Mouse (Mus musculus): ENCODE data around the gene Myo1d. TPM values are rescaled to one million over a fixed set of nuclear protein-coding genes. Genes with fewer than 3 reads are reported as not detected.
A peak's percentile ranks its signal among the peaks of the same experiment; 100 is the strongest.

Myo1d gene
- polyA plus RNA-seq, 1 experiment from 2014 or later, result 2.1 TPM

DNA sequence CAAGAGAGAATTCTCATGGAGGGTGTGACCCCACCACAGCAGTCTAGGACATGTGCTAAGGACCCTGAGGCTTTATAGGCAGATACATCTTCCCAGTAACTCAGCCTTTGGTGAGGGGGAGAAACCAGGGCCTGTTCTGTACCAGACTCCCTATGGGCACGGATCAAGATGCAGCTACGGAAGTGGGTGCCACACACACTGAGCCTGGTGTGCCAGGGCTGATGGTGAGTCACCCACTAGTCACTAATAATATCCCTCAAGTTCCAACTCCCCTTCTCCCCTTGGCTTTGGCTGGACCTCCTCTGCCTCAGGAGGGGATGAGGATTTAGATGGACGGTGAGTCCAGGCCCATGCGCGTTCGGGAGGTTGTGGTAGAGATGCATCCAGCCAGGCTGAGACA, 283.9 kb downstream of the Myo1d start:
- no peaks in the 10 kb centered on the region for H3K9me3 ChIP-seq (ENCODE audit: control insufficient read depth, low read length)
- no peak overlapping the region for H3K4me3 ChIP-seq (ENCODE audit: low read length)
- no peak overlapping the region for H3K9ac ChIP-seq (ENCODE audit: low read depth, low read length)
- H3K4me2 ChIP-seq (ENCODE audit: low read length), result no peak overlapping the region
- no peaks in the 10 kb centered on the region for H3K36me3 ChIP-seq (ENCODE audit: control insufficient read depth, insufficient read depth, low read length)
- no peak for ATAC-seq
- no peak overlapping the region for H3K27ac ChIP-seq (ENCODE audit: low read depth, low read length)
- no peaks in the 10 kb centered on the region for H3K27me3 ChIP-seq (replicated peaks; ENCODE audit: control insufficient read depth, insufficient read depth, low read length)
- WGBS, result 96% methylated on average over 6 of the region's 6 CpGs
- peaks cover 14% of the 10 kb centered on the region for H3K4me1 ChIP-seq (ENCODE audit: control insufficient read depth, insufficient read depth, low read depth, low read length)

DNA sequence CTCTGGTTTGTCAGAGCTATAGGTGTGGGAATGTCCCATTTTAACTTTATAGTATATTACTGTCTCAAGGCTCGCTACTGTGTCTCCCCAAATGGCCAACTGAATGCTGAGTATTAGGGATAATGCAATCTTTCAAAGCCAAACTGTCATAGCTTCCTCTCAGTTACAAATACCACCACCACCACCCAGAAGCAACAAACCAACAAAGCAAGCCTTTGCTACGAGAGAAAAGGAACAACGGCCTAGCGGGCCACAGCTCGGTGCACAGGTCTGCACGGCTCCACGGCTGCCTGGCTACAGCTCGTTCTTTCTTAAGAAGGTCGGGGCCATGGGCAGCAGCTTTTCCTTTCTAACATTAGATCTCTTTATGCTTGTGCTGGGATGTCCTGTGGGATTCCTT, 285.0 kb downstream of the Myo1d start:
- Histone ChIP-seq H3K4me2 (ENCODE audit: low read length) (no peak overlapping the region), H3K4me1 (ENCODE audit: control insufficient read depth, insufficient read depth, low read depth, low read length) (peaks cover 18% of the 10 kb centered on the region), H3K9me3 (ENCODE audit: control insufficient read depth, low read length) (no peaks in the 10 kb centered on the region), H3K27ac (ENCODE audit: low read depth, low read length) (no peak overlapping the region), H3K4me3 (ENCODE audit: low read length) (no peak overlapping the region), H3K36me3 (ENCODE audit: control insufficient read depth, insufficient read depth, low read length) (no peaks in the 10 kb centered on the region), H3K27me3 (replicated peaks; ENCODE audit: control insufficient read depth, insufficient read depth, low read length) (no peaks in the 10 kb centered on the region), H3K9ac (ENCODE audit: low read depth, low read length) (no peak overlapping the region)
- ATAC-seq, result no peak
- WGBS, result 53% methylated on average over 9 of the region's 9 CpGs

- no peaks in the 10 kb centered on the region for H3K9me3 ChIP-seq (ENCODE audit: control insufficient read depth, low read length)
- no peak overlapping the region for H3K27ac ChIP-seq (ENCODE audit: low read depth, low read length)
- H3K4me1 ChIP-seq (ENCODE audit: control insufficient read depth, insufficient read depth, low read depth, low read length), result peaks cover 20% of the 10 kb centered on the region
- H3K9ac ChIP-seq (ENCODE audit: low read depth, low read length), result no peak overlapping the region
- 93% methylated on average over 5 of the region's 5 CpGs for WGBS
- H3K4me3 ChIP-seq (ENCODE audit: low read length), result no peak overlapping the region
- no peaks in the 10 kb centered on the region for H3K36me3 ChIP-seq (ENCODE audit: control insufficient read depth, insufficient read depth, low read length)
- H3K4me2 ChIP-seq (ENCODE audit: low read length), result no peak overlapping the region
- no peaks in the 10 kb centered on the region for H3K27me3 ChIP-seq (replicated peaks; ENCODE audit: control insufficient read depth, insufficient read depth, low read length)
- no peak for ATAC-seq
Observed at GRCm38 (mm10) chr11:80493186-80493585, 286.6 kb downstream of the Myo1d start.

- 77% methylated on average over 10 of the region's 10 CpGs for WGBS
- no peaks in the 10 kb centered on the region for H3K27me3 ChIP-seq (replicated peaks; ENCODE audit: control insufficient read depth, insufficient read depth, low read length)
- H3K27ac ChIP-seq (ENCODE audit: low read depth, low read length), result no peak overlapping the region
- no peak overlapping the region for H3K9ac ChIP-seq (ENCODE audit: low read depth, low read length)
- ATAC-seq, result no peak
- H3K9me3 ChIP-seq (ENCODE audit: control insufficient read depth, low read length), result no peaks in the 10 kb centered on the region
- no peak overlapping the region for H3K4me2 ChIP-seq (ENCODE audit: low read length)
- H3K4me1 ChIP-seq (ENCODE audit: control insufficient read depth, insufficient read depth, low read depth, low read length), result peaks cover 21% of the 10 kb centered on the region
- H3K4me3 ChIP-seq (ENCODE audit: low read length), result no peak overlapping the region
- no peaks in the 10 kb centered on the region for H3K36me3 ChIP-seq (ENCODE audit: control insufficient read depth, insufficient read depth, low read length)
Observed at GRCm38 (mm10) chr11:80490831-80491230, 289.0 kb downstream of the Myo1d start.

GRCm38 (mm10) chr11:80489882-80490196, 290.0 kb downstream of the Myo1d start:
- no peak for ATAC-seq
- Histone ChIP-seq H3K9me3 (ENCODE audit: control insufficient read depth, low read length) (no peaks in the 10 kb centered on the region), H3K4me1 (ENCODE audit: control insufficient read depth, insufficient read depth, low read depth, low read length) (peaks cover 28% of the 10 kb centered on the region), H3K4me2 (ENCODE audit: low read length) (no peak overlapping the region), H3K27me3 (replicated peaks; ENCODE audit: control insufficient read depth, insufficient read depth, low read length) (no peaks in the 10 kb centered on the region), H3K4me3 (ENCODE audit: low read length) (no peak overlapping the region), H3K9ac (ENCODE audit: low read depth, low read length) (peak overlapping the region; percentile 33), H3K27ac (ENCODE audit: low read depth, low read length) (peak overlapping the region; percentile 32; the same call in 1 of the 2 replicates), H3K36me3 (ENCODE audit: control insufficient read depth, insufficient read depth, low read length) (no peaks in the 10 kb centered on the region)
- 51% methylated on average over 5 of the region's 5 CpGs for WGBS

DNA sequence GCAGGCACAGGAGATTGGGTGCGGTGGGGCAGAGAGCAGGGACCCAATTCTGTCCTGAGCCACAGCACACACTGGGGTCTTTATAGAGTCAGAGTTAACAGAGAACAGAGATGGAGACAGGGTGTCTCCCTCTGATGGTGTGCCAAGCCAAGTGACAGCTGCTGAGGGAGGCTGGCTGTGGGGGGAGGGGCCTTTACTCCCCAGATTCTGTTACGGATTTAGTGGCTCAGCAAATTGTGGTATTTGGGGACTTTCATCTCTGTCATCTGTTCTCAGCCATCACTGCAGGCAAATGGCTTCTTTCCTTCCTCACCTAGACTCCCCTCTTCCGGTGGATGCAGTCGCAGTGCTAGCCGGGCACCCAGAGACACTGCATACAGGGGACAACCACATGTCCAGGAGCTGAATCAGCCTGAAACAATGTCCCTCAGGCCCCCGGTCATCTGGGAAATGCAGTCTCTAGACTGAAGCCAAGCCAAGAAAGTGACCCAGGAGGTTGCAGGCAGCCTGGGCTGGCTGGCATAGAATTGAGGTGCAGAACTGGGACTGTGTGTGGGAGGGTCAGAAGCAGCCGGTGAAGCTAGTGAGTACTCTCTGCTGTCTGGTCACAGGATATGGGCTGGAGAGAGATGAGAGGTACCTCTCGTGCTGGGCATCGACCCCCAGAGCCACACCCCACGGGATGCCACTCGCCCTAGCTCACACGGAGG, 290.5 kb downstream of the Myo1d start:
- Histone ChIP-seq H3K36me3 (ENCODE audit: control insufficient read depth, insufficient read depth, low read length) (no peaks in the 10 kb centered on the region), H3K27ac (ENCODE audit: low read depth, low read length) (peak overlapping the region; percentile 32), H3K9ac (ENCODE audit: low read depth, low read length) (peak overlapping the region; percentile 33), H3K4me3 (ENCODE audit: low read length) (no peak overlapping the region), H3K27me3 (replicated peaks; ENCODE audit: control insufficient read depth, insufficient read depth, low read length) (no peaks in the 10 kb centered on the region), H3K4me1 (ENCODE audit: control insufficient read depth, insufficient read depth, low read depth, low read length) (peaks cover 33% of the 10 kb centered on the region), H3K9me3 (ENCODE audit: control insufficient read depth, low read length) (no peaks in the 10 kb centered on the region), H3K4me2 (ENCODE audit: low read length) (no peak overlapping the region)
- no peak for ATAC-seq
- WGBS, result 44% methylated on average over 12 of the region's 12 CpGs

DNA sequence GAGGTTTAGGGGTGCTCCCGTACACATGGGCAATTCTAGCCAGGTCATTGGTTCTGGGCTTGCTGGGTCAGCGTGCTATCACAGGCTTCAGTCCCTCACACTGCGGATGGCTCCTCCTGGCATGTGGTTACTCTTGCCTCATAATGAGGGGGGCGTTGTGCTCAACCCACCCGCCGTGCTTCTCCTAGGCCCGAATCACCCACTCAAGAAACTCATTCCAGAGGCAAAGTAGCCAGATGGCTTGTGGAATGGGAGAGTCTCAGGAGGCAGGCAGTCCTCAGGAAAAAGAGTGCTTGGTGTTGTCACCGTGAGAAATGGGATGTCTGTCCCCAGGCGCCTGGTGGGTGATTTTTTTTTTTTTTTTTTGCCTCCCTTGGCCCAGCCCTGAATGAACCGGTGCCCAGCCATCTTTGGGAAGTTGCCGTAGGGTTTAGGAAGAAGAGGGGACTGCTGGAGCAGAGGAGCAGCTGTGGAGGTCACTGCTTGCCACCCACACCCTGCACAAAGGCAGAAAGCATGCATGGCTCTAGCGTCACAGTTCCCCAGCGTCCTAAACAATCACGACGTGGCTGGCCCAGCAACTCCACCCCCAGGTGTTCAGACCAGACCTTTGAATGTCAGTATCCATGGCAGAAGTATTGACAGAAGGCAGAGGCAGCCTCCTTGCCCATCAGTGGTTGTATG, 291.8 kb downstream of the Myo1d start:
- H3K4me1 ChIP-seq (ENCODE audit: control insufficient read depth, insufficient read depth, low read depth, low read length), result peaks cover 46% of the 10 kb centered on the region
- no peak for ATAC-seq
- H3K9me3 ChIP-seq (ENCODE audit: control insufficient read depth, low read length), result no peaks in the 10 kb centered on the region
- WGBS, result 38% methylated on average over 15 of the region's 15 CpGs
- H3K27ac ChIP-seq (ENCODE audit: low read depth, low read length), result no peak overlapping the region
- H3K9ac ChIP-seq (ENCODE audit: low read depth, low read length), result no peak overlapping the region
- H3K36me3 ChIP-seq (ENCODE audit: control insufficient read depth, insufficient read depth, low read length), result no peaks in the 10 kb centered on the region
- no peak overlapping the region for H3K4me3 ChIP-seq (ENCODE audit: low read length)
- H3K4me2 ChIP-seq (ENCODE audit: low read length), result no peak overlapping the region
- H3K27me3 ChIP-seq (replicated peaks; ENCODE audit: control insufficient read depth, insufficient read depth, low read length), result no peaks in the 10 kb centered on the region

GRCm38 (mm10) chr11:80485622-80486206, 294.1 kb downstream of the Myo1d start:
- Histone ChIP-seq H3K27ac (ENCODE audit: low read depth, low read length) (peak overlapping the region; percentile 17; the same call in 1 of the 2 replicates), H3K36me3 (ENCODE audit: control insufficient read depth, insufficient read depth, low read length) (no peaks in the 10 kb centered on the region), H3K4me2 (ENCODE audit: low read length) (no peak overlapping the region), H3K27me3 (replicated peaks; ENCODE audit: control insufficient read depth, insufficient read depth, low read length) (no peaks in the 10 kb centered on the region), H3K9ac (ENCODE audit: low read depth, low read length) (peak overlapping the region; percentile 33; the same call in 1 of the 2 replicates), H3K4me3 (ENCODE audit: low read length) (no peak overlapping the region), H3K4me1 (ENCODE audit: control insufficient read depth, insufficient read depth, low read depth, low read length) (peaks cover 61% of the 10 kb centered on the region), H3K9me3 (ENCODE audit: control insufficient read depth, low read length) (no peaks in the 10 kb centered on the region)
- 65% methylated on average over 10 of the region's 10 CpGs for WGBS
- no peak for ATAC-seq

GRCm38 (mm10) chr11:80485120-80485551, 294.7 kb downstream of the Myo1d start:
- H3K4me3 ChIP-seq (ENCODE audit: low read length), result no peak overlapping the region
- H3K9me3 ChIP-seq (ENCODE audit: control insufficient read depth, low read length), result no peaks in the 10 kb centered on the region
- no peaks in the 10 kb centered on the region for H3K36me3 ChIP-seq (ENCODE audit: control insufficient read depth, insufficient read depth, low read length)
- ATAC-seq, result no peak
- no peak overlapping the region for H3K4me2 ChIP-seq (ENCODE audit: low read length)
- H3K4me1 ChIP-seq (ENCODE audit: control insufficient read depth, insufficient read depth, low read depth, low read length), result peaks cover 60% of the 10 kb centered on the region
- WGBS, result 69% methylated on average over 9 of the region's 9 CpGs
- H3K27me3 ChIP-seq (replicated peaks; ENCODE audit: control insufficient read depth, insufficient read depth, low read length), result no peaks in the 10 kb centered on the region
- no peak overlapping the region for H3K9ac ChIP-seq (ENCODE audit: low read depth, low read length)
- peak overlapping the region; percentile 79; the same call in 1 of the 2 replicates for H3K27ac ChIP-seq (ENCODE audit: low read depth, low read length)

Data from hindbrain, embryonic 16.5 days (tissue).